Mouse (Mus musculus): ENCODE measurements around the gene Pdlim4. TPM values are rescaled to one million over a fixed set of nuclear protein-coding genes. Genes with fewer than 3 reads are reported as not detected.
"Not testable (repeated sequence)": the region's sequence is repeated elsewhere in the genome, so short reads cannot be mapped to it uniquely, and the experiment has no call there.

The Pdlim4 gene
- total and polyA plus RNA-seq, 3 experiments = not detected

- Histone ChIP-seq H3K4me1 (ENCODE audit: control insufficient read depth in 1 of 2, insufficient read depth in 2 of 2) (peaks cover 3 to 5% of the 10 kb centered on the region in 2 experiments; a peak in 3 of 4 replicates), H3K9ac (ENCODE audit: insufficient read depth, low read depth) (no peak overlapping the region), H3K9me3 (replicated peaks; ENCODE audit: low read length) (no peaks in the 10 kb centered on the region), H3K4me2 (ENCODE audit: insufficient read depth, low read depth, poor library complexity, severe bottlenecking) (no peak overlapping the region), H3K27ac (ENCODE audit: insufficient read depth, low read depth) (no peak overlapping the region), H3K36me3 (replicated peaks in 1 of 2; ENCODE audit: control insufficient read depth in 1 of 2, insufficient read depth in 1 of 2, low read length in 1 of 2) (no peaks in the 10 kb centered on the region), H3K27me3 (replicated peaks) (peaks cover 2% of the 10 kb centered on the region), H3K79me2 (replicated peaks; ENCODE audit: control insufficient read depth, extremely low read depth, insufficient read depth, poor library complexity, severe bottlenecking) (no peaks in the 10 kb centered on the region), H3K4me3 (replicated peaks in 1 of 3; ENCODE audit: low read depth in 2 of 3, low read length in 2 of 3, poor library complexity in 1 of 3) (no peak overlapping the region)
- in situ Hi-C loops (cut with MboI; ENCODE audit: low pct_ligation_motif_present, low pct_unique_long_range_greater_than_20kb, low sequenced_read_pairs) (loop anchor here (10.0 kb wide), 1 partner anchor 348 kb away; no protein-coding TSS in a partner anchor), dilution Hi-C loops (cut with MboI; ENCODE audit: extremely low pct_ligation_motif_present, extremely low pct_unique_long_range_greater_than_20kb, low sequenced_read_pairs) (no loop called here)
- no peak for TF ChIP-seq ZMIZ1 (IDR thresholded peaks at IDR 0.05; ENCODE audit: low read depth, low read length)
- TF ChIP-seq TBP (conservative IDR thresholded peaks at IDR 0.05; ENCODE audit: low read depth, low read length) = no peak
- no peak for TF ChIP-seq ETS1 (conservative IDR thresholded peaks at IDR 0.05; ENCODE audit: low read depth, low read length)
- TF ChIP-seq KAT2A (IDR thresholded peaks at IDR 0.05; ENCODE audit: insufficient replicate concordance, low read length) = no peak
- TF ChIP-seq ZKSCAN1 (IDR thresholded peaks at IDR 0.05; ENCODE audit: borderline replicate concordance, low read depth, low read length) = no peak
- no peak for DNase-seq (ENCODE audit: extremely low read depth)
Observed at GRCm38 (mm10) chr11:54006901-54007300, 61.9 kb downstream of the Pdlim4 start.

- DNase-seq (ENCODE audit: extremely low read depth); H3K27ac ChIP-seq (ENCODE audit: insufficient read depth, low read depth); H3K27me3 ChIP-seq (replicated peaks); H3K4me2 ChIP-seq (ENCODE audit: insufficient read depth, low read depth, poor library complexity, severe bottlenecking); H3K9ac ChIP-seq (ENCODE audit: insufficient read depth, low read depth); H3K9me3 ChIP-seq (replicated peaks; ENCODE audit: low read length); H3K4me1 ChIP-seq (ENCODE audit: control insufficient read depth in 1 of 2, insufficient read depth in 2 of 2); dilution Hi-C loops (cut with MboI; ENCODE audit: extremely low pct_ligation_motif_present, extremely low pct_unique_long_range_greater_than_20kb, low sequenced_read_pairs); H3K79me2 ChIP-seq (replicated peaks; ENCODE audit: control insufficient read depth, extremely low read depth, insufficient read depth, poor library complexity, severe bottlenecking); H3K36me3 ChIP-seq (replicated peaks in 1 of 2; ENCODE audit: control insufficient read depth in 1 of 2, insufficient read depth in 1 of 2, low read length in 1 of 2); H3K4me3 ChIP-seq (replicated peaks in 1 of 3; ENCODE audit: low read depth in 2 of 3, low read length in 2 of 3, poor library complexity in 1 of 3): not testable (repeated sequence)
- in situ Hi-C loops (cut with MboI; ENCODE audit: low pct_ligation_motif_present, low pct_unique_long_range_greater_than_20kb, low sequenced_read_pairs) = loop anchor here (10.0 kb wide), 1 partner anchor 348 kb away; no protein-coding TSS in a partner anchor
Observed at GRCm38 (mm10) chr11:54006362-54006761, 62.5 kb downstream of the Pdlim4 start.

Other genes with a start within 250 kb of the Pdlim4 start
- gene Gm12216, start 209.8 kb downstream of the Pdlim4 start, total RNA-seq (2012; rRNA removed) = 0.88 and 2.7 TPM in 2 replicates
- gene Gm12216, start 209.8 kb downstream of the Pdlim4 start, total RNA-seq (2014; rRNA removed) = 0.73 and 0.77 TPM in 2 replicates
- 0.56 and 1.1 TPM in 2 replicates for gene Gm12216, start 209.8 kb downstream of the Pdlim4 start, polyA plus RNA-seq (2012; ENCODE audit: insufficient read length, low read depth)
- 5.3 and 6.7 TPM in 2 replicates for gene Slc22a5, start 177.4 kb downstream of the Pdlim4 start, total RNA-seq (2012; rRNA removed)
- gene Slc22a5, start 177.4 kb downstream of the Pdlim4 start, total RNA-seq (2014; rRNA removed) = 6.2 and 6.4 TPM in 2 replicates
- gene Slc22a5, start 177.4 kb downstream of the Pdlim4 start, polyA plus RNA-seq (2012; ENCODE audit: insufficient read length, low read depth) = 5.6 and 7.1 TPM in 2 replicates
- gene Slc22a21, start 88.7 kb downstream of the Pdlim4 start, total RNA-seq (2012; rRNA removed) = not detected in 2 replicates
- gene Slc22a21, start 88.7 kb downstream of the Pdlim4 start, total RNA-seq (2014; rRNA removed) = not detected in 2 replicates
- gene Slc22a21, start 88.7 kb downstream of the Pdlim4 start, polyA plus RNA-seq (2012; ENCODE audit: insufficient read length, low read depth) = not detected in 2 replicates
- gene Slc22a4, start 40.9 kb downstream of the Pdlim4 start, total RNA-seq (2012; rRNA removed) = not detected in 2 replicates
- not detected in 2 replicates for gene Slc22a4, start 40.9 kb downstream of the Pdlim4 start, total RNA-seq (2014; rRNA removed)
- not detected in 2 replicates for gene Slc22a4, start 40.9 kb downstream of the Pdlim4 start, polyA plus RNA-seq (2012; ENCODE audit: insufficient read length, low read depth)
- 5.0 and 10.0 TPM in 2 replicates for gene P4ha2, start 31.1 kb upstream of the Pdlim4 start, total RNA-seq (2012; rRNA removed)
- 7.9 and 10.1 TPM in 2 replicates for gene P4ha2, start 31.1 kb upstream of the Pdlim4 start, total RNA-seq (2014; rRNA removed)
- gene P4ha2, start 31.1 kb upstream of the Pdlim4 start, polyA plus RNA-seq (2012; ENCODE audit: insufficient read length, low read depth) = 3.6 and 4.2 TPM in 2 replicates
- 1.9 and 2.6 TPM in 2 replicates for gene Csf2, start 180.7 kb upstream of the Pdlim4 start, total RNA-seq (2012; rRNA removed)
- 1.4 and 2.4 TPM in 2 replicates for gene Csf2, start 180.7 kb upstream of the Pdlim4 start, total RNA-seq (2014; rRNA removed)
- gene Csf2, start 180.7 kb upstream of the Pdlim4 start, polyA plus RNA-seq (2012; ENCODE audit: insufficient read length, low read depth) = 0.79 and 0.83 TPM in 2 replicates
- gene Il3, start 198.3 kb upstream of the Pdlim4 start, total RNA-seq (2012; rRNA removed) = 2.7 and 4.8 TPM in 2 replicates
- gene Il3, start 198.3 kb upstream of the Pdlim4 start, total RNA-seq (2014; rRNA removed) = 1.5 and 1.9 TPM in 2 replicates
- gene Il3, start 198.3 kb upstream of the Pdlim4 start, polyA plus RNA-seq (2012; ENCODE audit: insufficient read length, low read depth) = 1.3 and 3.5 TPM in 2 replicates
- 94.7 and 96.9 TPM in 2 replicates for gene Acsl6, start 234.8 kb upstream of the Pdlim4 start, total RNA-seq (2012; rRNA removed)
- 74.1 and 74.9 TPM in 2 replicates for gene Acsl6, start 234.8 kb upstream of the Pdlim4 start, total RNA-seq (2014; rRNA removed)
- 204 and 222 TPM in 2 replicates for gene Acsl6, start 234.8 kb upstream of the Pdlim4 start, polyA plus RNA-seq (2012; ENCODE audit: insufficient read length, low read depth)

Measured in CH12.LX (cell line).